Mouse (Mus musculus): ENCODE data around the gene Cldn15.

DNA sequence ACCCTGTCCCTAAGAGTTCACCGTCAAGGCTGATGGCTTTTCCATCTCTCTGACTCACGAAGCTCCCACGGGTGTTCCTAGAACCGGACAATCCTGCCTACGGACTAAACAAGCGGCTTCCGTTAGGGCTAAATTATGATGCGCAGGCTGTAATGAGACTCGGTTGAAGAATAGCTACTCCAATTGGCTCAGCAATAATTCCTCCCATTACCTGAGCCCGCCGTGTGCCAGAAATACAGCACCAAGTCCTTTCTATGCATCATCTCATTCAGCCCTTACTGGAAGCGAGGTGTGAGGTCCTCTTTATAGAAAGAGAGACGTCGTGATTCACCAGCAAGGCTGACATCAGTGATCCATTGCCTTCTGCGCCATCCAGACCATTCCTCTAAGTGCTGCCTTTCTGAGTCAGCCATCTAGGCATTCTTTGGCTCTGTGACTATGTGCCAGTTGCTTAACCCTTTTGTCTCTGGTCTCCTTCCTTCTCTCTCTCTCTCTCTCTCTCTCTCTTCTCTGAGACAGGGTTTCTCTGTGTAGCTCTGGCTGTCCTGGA is 46.1 kb downstream of the Cldn15 start:
- no peak for TF ChIP-seq CTCF (IDR thresholded peaks at IDR 0.05; ENCODE audit: low read depth)
- TF ChIP-seq EP300 (IDR thresholded peaks at IDR 0.05; ENCODE audit: low read depth), result no peak

All from liver, postnatal 0 days (tissue).